Mouse (Mus musculus): ENCODE results near the gene Sdc3. TPM values are rescaled to one million over a fixed set of nuclear protein-coding genes. Genes with fewer than 3 reads are reported as not detected.
A peak's percentile ranks its signal among the peaks of the same experiment; 100 is the strongest.

Gene Sdc3
- polyA plus RNA-seq, 1 experiment, result 113 TPM

DNA sequence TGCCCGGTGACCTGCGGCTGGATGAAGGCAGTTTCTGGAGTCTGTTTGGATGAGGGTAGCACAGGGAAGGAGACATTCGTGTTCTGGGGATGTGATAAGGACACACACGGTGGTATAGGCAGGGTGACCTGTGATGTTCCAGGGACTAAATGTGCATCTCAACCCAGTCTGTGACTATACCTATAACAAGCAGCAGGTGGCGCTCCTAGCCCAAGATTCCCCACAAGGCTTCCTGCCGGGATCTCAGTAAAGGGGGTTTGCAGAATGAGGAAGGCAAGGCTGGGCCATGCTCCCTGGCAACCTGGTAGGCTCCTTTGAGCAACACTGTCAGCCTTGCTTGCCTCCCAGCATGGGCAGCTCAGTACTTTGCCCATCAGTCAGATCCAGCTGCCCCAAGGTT is 2.2 kb upstream of the Sdc3 start:
- H3K4me1 ChIP-seq (ENCODE audit: control insufficient read depth, insufficient read depth, low read length), result peaks cover 8% of the 10 kb centered on the region
- 6% methylated on average over 6 of the region's 6 CpGs for WGBS
- TF ChIP-seq POLR2A (IDR thresholded peaks at IDR 0.05; ENCODE audit: borderline replicate concordance, extremely low read depth, low read depth, low read length) (no peak), CTCF (IDR thresholded peaks at IDR 0.05; ENCODE audit: insufficient read depth, low read length) (peak; percentile 90)
- H3K4me3 ChIP-seq (replicated peaks; ENCODE audit: extremely low read depth, low read depth, low read length), result no peak overlapping the region
- DNase-seq, result peak; percentile 86

DNA sequence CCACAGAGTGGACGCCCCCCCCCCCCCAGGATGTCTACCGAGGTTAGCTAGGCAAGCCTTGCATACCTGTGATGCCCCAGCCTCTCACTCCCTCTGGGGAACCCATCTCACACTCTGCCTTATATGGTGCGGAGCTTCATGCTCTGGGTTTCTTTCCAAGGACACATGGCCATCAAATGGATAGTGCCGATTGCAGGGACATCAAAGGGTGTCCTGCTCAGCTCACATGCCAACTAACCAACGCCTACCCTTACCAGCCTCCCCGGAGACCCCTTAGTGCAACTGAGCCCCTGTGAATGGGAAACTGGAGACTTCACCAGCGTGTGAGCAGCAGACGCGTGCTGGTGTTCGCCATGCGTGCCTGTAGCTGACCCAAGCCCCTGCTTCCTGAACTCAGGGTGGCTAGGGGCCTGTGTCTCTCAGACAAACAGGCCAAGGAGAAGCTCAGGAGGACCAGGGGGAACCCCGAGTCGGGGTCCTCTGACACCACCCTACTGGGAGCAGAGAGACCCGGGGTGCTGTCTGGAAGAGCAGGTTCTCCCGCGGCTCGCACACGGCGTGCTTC is 444 bp upstream of the Sdc3 start:
- DNase-seq, result peak; percentile 33
- 8% methylated on average over 19 of the region's 19 CpGs for WGBS
- TF ChIP-seq POLR2A (IDR thresholded peaks at IDR 0.05; ENCODE audit: borderline replicate concordance, extremely low read depth, low read depth, low read length) (no peak), CTCF (IDR thresholded peaks at IDR 0.05; ENCODE audit: insufficient read depth, low read length) (no peak)
- H3K4me3 ChIP-seq (replicated peaks; ENCODE audit: extremely low read depth, low read depth, low read length), result peak overlapping the region; percentile 54
- H3K4me1 ChIP-seq (ENCODE audit: control insufficient read depth, insufficient read depth, low read length), result peaks cover 10% of the 10 kb centered on the region

DNA sequence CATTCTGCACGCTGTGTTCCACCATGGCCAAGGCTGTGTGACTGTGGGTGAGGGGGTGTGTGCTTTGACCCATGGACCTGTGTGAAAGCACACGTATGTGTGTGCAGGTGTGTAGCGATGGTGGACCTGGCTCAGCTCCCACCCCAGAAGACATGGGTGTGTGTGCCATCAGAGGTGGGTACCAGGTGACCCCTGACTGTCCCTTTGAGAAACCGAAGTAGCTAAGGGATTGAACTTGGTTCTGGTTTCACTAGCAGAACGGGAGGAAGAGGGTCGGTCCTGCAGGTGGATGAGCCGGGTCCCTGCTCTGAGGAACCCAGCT is 804 bp downstream of the Sdc3 start:
- peaks cover 19% of the 10 kb centered on the region for H3K4me1 ChIP-seq (ENCODE audit: control insufficient read depth, insufficient read depth, low read length)
- no peak for DNase-seq
- peak overlapping the region; percentile 80 for H3K4me3 ChIP-seq (replicated peaks; ENCODE audit: extremely low read depth, low read depth, low read length)
- no peak for TF ChIP-seq POLR2A (IDR thresholded peaks at IDR 0.05; ENCODE audit: borderline replicate concordance, extremely low read depth, low read depth, low read length)
- no peak for TF ChIP-seq CTCF (IDR thresholded peaks at IDR 0.05; ENCODE audit: insufficient read depth, low read length)
- WGBS, result 25% methylated on average over 7 of the region's 7 CpGs

DNA sequence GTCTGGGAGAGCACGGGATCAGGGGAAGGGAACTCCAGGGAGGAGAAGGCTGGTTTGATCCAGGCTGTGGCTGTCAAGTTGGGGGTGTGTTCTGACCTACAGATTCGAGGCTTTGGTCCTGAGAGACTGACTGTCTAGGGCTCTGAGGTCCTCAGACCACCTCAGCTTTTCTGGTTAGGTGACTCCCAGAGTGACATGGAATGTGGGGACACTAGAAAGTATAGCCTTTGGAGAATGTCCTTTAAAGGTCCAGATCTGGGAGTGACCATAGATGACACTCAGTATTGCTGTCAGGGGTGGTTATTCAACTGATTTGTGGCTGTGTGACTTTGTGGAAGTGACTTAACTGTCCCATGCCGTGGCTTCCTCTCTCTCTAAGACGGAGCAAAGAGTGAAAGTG is 2.4 kb downstream of the Sdc3 start:
- Histone ChIP-seq H3K4me3 (replicated peaks; ENCODE audit: extremely low read depth, low read depth, low read length) (no peak overlapping the region), H3K4me1 (ENCODE audit: control insufficient read depth, insufficient read depth, low read length) (peaks cover 26% of the 10 kb centered on the region)
- no peak for DNase-seq
- TF ChIP-seq POLR2A (IDR thresholded peaks at IDR 0.05; ENCODE audit: borderline replicate concordance, extremely low read depth, low read depth, low read length) (no peak), CTCF (IDR thresholded peaks at IDR 0.05; ENCODE audit: insufficient read depth, low read length) (no peak)
- WGBS, result 25% methylated on average over 4 of the region's 4 CpGs

DNA sequence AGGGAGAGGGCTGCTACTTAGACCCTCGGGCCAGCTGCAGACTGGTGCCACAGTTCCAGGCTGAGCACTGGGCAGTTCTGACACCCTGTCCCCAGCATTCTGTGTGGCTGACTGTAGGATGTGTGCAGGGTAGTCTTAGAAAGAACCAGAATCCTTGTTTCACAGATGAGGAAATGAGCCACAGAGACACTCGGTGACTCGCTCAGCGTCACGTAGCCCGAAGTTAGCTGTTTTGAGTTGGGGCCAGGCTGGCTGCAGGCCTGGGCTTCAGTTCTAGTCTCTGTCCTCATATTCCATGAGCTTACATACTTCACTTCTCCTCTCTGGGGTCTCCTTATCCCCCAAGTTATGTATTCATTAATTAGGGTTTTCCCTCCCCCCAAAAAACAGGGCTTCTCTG is 3.6 kb downstream of the Sdc3 start:
- TF ChIP-seq POLR2A (IDR thresholded peaks at IDR 0.05; ENCODE audit: borderline replicate concordance, extremely low read depth, low read depth, low read length), result no peak
- TF ChIP-seq CTCF (IDR thresholded peaks at IDR 0.05; ENCODE audit: insufficient read depth, low read length), result no peak
- DNase-seq, result no peak
- WGBS, result 82% methylated on average over 6 of the region's 6 CpGs
- H3K4me3 ChIP-seq (replicated peaks; ENCODE audit: extremely low read depth, low read depth, low read length), result no peak overlapping the region
- peaks cover 29% of the 10 kb centered on the region for H3K4me1 ChIP-seq (ENCODE audit: control insufficient read depth, insufficient read depth, low read length)

DNA sequence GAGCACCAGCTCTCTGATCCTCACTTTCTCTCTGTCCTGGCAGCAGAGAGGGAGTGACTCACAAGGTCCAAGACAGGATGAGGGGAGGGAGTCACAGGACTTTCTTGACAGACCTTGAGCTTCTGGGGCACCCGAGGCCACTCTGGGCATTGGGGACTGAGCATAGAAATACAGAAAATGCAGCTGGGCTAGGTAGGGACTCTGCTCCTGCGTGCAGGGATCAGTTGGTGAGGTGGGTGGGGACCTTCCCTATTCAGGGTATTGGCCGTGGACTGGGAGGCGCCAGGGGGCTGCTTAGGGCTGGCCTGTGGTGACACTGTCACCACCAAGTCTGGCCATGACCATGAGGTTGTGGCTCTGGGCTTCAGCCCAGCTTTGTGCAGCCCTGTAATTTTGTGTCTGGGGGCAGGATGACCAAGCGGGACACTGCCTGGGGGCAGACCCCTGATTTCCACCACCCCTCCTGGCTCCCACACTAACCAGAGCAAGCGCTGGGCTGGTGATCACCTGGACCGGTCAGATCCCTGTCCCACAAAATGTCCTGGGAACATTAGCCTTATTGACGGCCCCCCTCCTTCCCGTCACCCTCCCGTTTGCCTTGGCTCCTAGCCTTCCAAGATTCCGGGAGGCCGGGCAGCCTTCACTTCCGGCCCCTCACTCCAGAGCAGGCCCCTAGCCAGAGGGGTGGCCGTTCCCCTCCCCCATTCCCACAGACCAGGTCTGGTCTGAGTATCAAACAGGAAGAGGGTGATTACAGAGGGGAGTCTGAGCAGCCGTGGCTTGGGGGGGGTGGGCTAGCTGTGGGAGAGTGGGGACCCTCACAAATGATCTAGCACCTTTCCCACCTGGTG is 5.1 kb downstream of the Sdc3 start:
- H3K4me1 ChIP-seq (ENCODE audit: control insufficient read depth, insufficient read depth, low read length), result peaks cover 30% of the 10 kb centered on the region
- H3K4me3 ChIP-seq (replicated peaks; ENCODE audit: extremely low read depth, low read depth, low read length), result no peak overlapping the region
- WGBS, result 19% methylated on average over 15 of the region's 15 CpGs
- no peak for DNase-seq
- TF ChIP-seq CTCF (IDR thresholded peaks at IDR 0.05; ENCODE audit: insufficient read depth, low read length) (no peak), POLR2A (IDR thresholded peaks at IDR 0.05; ENCODE audit: borderline replicate concordance, extremely low read depth, low read depth, low read length) (no peak)

DNA sequence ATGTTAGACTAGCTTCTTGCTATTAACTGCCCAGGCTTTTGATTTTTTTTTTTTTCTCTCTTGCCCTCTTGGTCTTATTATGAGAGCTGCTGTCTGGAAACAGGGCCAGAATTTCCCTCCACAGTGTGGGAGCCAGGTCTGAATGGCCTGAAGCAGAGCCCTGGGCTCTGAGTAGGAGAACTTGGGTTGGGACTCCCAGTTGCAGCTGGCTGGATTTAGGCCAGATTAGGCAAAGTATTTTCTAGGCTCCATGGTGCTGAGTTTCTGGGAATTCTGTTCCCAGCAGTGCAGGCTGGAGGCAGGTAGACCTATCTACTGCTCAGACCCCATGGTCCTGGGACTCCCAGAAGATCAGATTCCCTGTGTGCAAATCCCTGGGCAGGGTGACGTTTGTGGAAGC is 6.1 kb downstream of the Sdc3 start:
- 40% methylated on average over 1 of the region's 1 CpGs for WGBS
- Histone ChIP-seq H3K4me3 (replicated peaks; ENCODE audit: extremely low read depth, low read depth, low read length) (no peak overlapping the region), H3K4me1 (ENCODE audit: control insufficient read depth, insufficient read depth, low read length) (peaks cover 30% of the 10 kb centered on the region)
- TF ChIP-seq CTCF (IDR thresholded peaks at IDR 0.05; ENCODE audit: insufficient read depth, low read length) (no peak), POLR2A (IDR thresholded peaks at IDR 0.05; ENCODE audit: borderline replicate concordance, extremely low read depth, low read depth, low read length) (no peak)
- DNase-seq, result no peak

DNA sequence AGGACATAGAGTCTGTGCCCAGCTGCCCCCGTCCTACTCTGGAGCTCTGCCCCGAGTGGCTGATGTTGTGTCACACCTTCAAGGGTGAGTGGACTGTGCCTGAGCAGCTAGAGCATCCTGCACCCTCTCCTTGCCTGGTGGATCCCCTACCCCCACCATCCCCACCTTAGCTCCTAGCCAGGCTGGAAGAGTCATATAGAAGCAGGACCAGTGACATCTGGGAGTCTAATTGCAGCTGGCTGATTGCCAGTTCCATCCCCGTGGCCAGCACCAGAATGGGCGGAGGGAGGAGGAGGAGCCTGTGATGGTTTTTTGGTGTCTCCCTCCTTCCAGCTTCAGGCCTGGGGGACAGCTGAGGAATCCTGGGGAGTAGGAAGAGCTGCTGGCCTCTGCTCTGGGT is 6.8 kb downstream of the Sdc3 start:
- TF ChIP-seq POLR2A (IDR thresholded peaks at IDR 0.05; ENCODE audit: borderline replicate concordance, extremely low read depth, low read depth, low read length), result no peak
- no peak for TF ChIP-seq CTCF (IDR thresholded peaks at IDR 0.05; ENCODE audit: insufficient read depth, low read length)
- no peak for DNase-seq
- WGBS, result 20% methylated on average over 4 of the region's 4 CpGs
- Histone ChIP-seq H3K4me1 (ENCODE audit: control insufficient read depth, insufficient read depth, low read length) (peaks cover 30% of the 10 kb centered on the region), H3K4me3 (replicated peaks; ENCODE audit: extremely low read depth, low read depth, low read length) (no peak overlapping the region)

DNA sequence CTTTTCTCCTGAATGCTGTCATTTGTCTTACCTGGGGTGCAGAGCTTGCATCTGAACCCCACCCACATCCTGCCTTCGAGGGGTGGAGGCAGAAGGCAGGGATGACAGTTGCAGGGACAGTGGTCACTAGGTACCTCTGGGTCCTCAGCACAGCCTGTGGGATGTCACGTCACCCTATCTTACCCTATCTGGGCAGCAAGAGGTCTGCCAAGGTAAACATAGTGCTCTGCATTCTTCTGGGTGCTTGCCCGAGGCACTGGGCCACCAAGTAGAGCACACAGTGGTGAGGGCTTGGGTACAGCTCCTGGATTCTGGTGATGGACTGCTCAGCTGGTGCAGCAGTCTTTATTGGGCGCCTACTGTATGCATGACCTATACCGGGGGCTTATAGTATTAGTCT is 7.2 kb downstream of the Sdc3 start:
- WGBS, result 45% methylated on average over 5 of the region's 5 CpGs

DNA sequence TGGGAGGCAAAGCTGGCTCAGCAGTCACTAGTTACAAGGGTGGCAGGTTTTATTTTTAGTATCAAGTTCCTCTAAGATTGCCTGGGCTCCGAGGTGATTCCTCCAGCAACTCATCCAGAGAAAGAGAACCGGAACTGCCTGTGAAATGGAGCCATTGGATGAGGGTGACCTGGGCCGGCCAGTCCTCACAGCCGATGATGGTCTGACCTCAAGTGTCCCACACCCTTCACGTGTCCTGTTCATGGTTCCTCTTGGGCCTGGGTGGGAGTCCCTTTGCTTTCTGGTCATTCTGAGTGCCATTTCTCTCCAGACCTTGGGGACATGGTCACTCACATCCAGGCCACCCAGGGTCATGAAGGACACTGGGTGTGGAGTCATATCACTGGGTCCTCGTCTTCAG is 7.8 kb downstream of the Sdc3 start:
- no peak for DNase-seq
- TF ChIP-seq POLR2A (IDR thresholded peaks at IDR 0.05; ENCODE audit: borderline replicate concordance, extremely low read depth, low read depth, low read length) (no peak), CTCF (IDR thresholded peaks at IDR 0.05; ENCODE audit: insufficient read depth, low read length) (no peak)
- Histone ChIP-seq H3K4me1 (ENCODE audit: control insufficient read depth, insufficient read depth, low read length) (peaks cover 26% of the 10 kb centered on the region), H3K4me3 (replicated peaks; ENCODE audit: extremely low read depth, low read depth, low read length) (no peak overlapping the region)
- 57% methylated on average over 6 of the region's 6 CpGs for WGBS

More for the DNA sequence above, 7.2 kb downstream of the Sdc3 start:
- TF ChIP-seq CTCF (IDR thresholded peaks at IDR 0.05; ENCODE audit: insufficient read depth, low read length) (no peak), POLR2A (IDR thresholded peaks at IDR 0.05; ENCODE audit: borderline replicate concordance, extremely low read depth, low read depth, low read length) (no peak)
- DNase-seq, result no peak
- peaks cover 26% of the 10 kb centered on the region for H3K4me1 ChIP-seq (ENCODE audit: control insufficient read depth, insufficient read depth, low read length)
- H3K4me3 ChIP-seq (replicated peaks; ENCODE audit: extremely low read depth, low read depth, low read length), result no peak overlapping the region

Measured in lung, adult 2 months (tissue).